Mouse (Mus musculus) neural tube, embryonic 14.5 days (tissue): ENCODE results near the gene Ost4. TPM values are rescaled to one million over a fixed set of nuclear protein-coding genes. Genes with fewer than 3 reads are reported as not detected.

Experiments used
- ATAC-seq: fragments of 200-750 bp; cut with Nextera tagmentation; 2 replicates; pipeline ENCODE4 v1.8.0; 2017; ENCODE audit warnings: low read depth, mild to moderate bottlenecking, moderate TSS enrichment, moderate library complexity
- H3K27ac ChIP-seq: fragments of 300-500 bp; sonication (generic); 2 replicates; pipeline ENCODE4 v1.5.1; 2014; ENCODE audit warnings: low read depth, mild to moderate bottlenecking, control low read depth, low read length, moderate library complexity, mixed read lengths
- H3K27me3 ChIP-seq: fragments of 300-500 bp; sonication (generic); 2 replicates; pipeline ENCODE4 v1.6.1; 2014; ENCODE audit warnings: low read length; ENCODE audit not compliant: control insufficient read depth, insufficient read depth
- H3K36me3 ChIP-seq: fragments of 300-500 bp; sonication (generic); 2 replicates; pipeline ENCODE4 v1.6.1; 2014; ENCODE audit warnings: low read length, mixed read lengths; ENCODE audit not compliant: control insufficient read depth, insufficient read depth
- H3K4me1 ChIP-seq: fragments of 300-500 bp; sonication (generic); 2 replicates; pipeline ENCODE4 v1.6.1; 2014; ENCODE audit warnings: low read length; ENCODE audit not compliant: control insufficient read depth, insufficient read depth
- H3K4me2 ChIP-seq: fragments of 300-500 bp; sonication (generic); 2 replicates; pipeline ENCODE4 v1.6.1; 2014; ENCODE audit warnings: mild to moderate bottlenecking, low read depth, low read length, control low read depth
- H3K4me3 ChIP-seq: fragments of 300-500 bp; sonication (generic); 2 replicates; pipeline ENCODE4 v1.5.1; 2014; ENCODE audit warnings: low read depth, low read length, control low read depth, mixed read lengths
- H3K9ac ChIP-seq: fragments of 300-500 bp; sonication (generic); replicated peaks from 2 replicates; pipeline ENCODE4 v1.6.1; 2014; ENCODE audit warnings: low read depth, mild to moderate bottlenecking, control low read depth, low read length, mixed read lengths
- H3K9me3 ChIP-seq: fragments of 300-500 bp; sonication (generic); 2 replicates; pipeline ENCODE4 v1.6.1; 2016; ENCODE audit warnings: low read length; ENCODE audit not compliant: control insufficient read depth
- WGBS: fragments of 180-500 bp; shearing (Covaris S2); extraction: QIAGEN DNeasy Blood & Tissue Kit; methylation state at CpG from one replicate; pipeline ENCODE4 v1.1.7; 2014; 5-methylcytosine and 5-hydroxymethylcytosine counted together
- polyA plus RNA-seq: library from polyadenylated mRNA; unstranded; fragments of >200 nt; fragmentation: Nextera tagmentation; extraction: Ambion mirVana; gene quantifications from 2 replicates; pipeline ENCODE4 v1.2.1, GENCODE M21; 2014

Ost4 gene
- polyA plus RNA-seq, 1 experiment from 2014 or later: 234 TPM

DNA sequence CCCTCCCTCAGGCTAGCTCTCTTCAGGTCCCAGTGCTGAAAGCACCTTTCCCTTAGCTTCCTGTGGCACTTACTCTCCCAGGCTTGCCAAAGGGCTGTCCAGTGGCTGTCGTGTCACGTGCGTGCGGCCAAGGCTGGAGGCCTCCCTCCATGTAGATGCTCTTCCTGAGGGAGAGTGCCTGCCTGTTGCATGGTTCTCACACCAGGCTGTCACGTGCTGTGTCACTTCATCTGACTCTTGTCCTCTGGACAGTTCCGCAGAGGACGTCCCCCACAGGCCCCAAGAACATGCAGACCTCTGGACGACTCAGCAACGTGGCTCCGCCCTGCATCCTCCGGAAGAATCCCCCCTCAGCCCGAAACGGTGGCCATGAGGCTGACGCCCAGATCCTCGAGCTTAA is 43.3 kb downstream of the Ost4 start:
- WGBS: 52% methylated on average over 15 of the region's 15 CpGs
- H3K27me3 ChIP-seq: no peaks in the 10 kb centered on the region
- no peak overlapping the region for H3K27ac ChIP-seq
- H3K4me2 ChIP-seq: no peak overlapping the region
- no peak overlapping the region for H3K4me3 ChIP-seq
- H3K4me1 ChIP-seq: no peaks in the 10 kb centered on the region
- peaks cover 18% of the 10 kb centered on the region for H3K36me3 ChIP-seq
- no peak for ATAC-seq
- H3K9ac ChIP-seq: no peak overlapping the region
- H3K9me3 ChIP-seq: no peaks in the 10 kb centered on the region

DNA sequence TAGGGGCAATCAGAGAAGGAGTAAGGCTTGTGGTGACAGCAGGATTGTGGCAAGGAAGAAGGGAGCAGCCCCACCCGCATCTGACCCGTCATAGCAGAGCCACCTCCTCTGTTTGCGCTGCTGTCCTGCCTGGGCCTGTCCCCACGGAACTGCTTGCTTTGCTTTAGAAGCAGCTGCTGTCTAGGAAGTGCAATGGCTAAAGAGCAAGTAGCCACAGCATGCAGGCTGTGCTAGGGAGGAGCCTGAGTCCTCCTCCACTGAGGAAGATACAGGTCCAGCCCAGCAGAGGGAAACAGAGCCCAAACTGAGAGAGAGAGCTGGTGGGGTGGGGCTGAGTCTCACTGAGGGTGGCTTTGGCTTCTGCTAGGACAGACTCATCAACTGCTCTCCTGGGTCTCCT is 43.7 kb downstream of the Ost4 start:
- ATAC-seq: no peak
- Histone ChIP-seq H3K4me3 (no peak overlapping the region), H3K9ac (no peak overlapping the region), H3K4me2 (no peak overlapping the region), H3K4me1 (no peaks in the 10 kb centered on the region), H3K27me3 (no peaks in the 10 kb centered on the region), H3K36me3 (peaks cover 18% of the 10 kb centered on the region), H3K9me3 (no peaks in the 10 kb centered on the region), H3K27ac (no peak overlapping the region)
- 49% methylated on average over 4 of the region's 4 CpGs for WGBS

DNA sequence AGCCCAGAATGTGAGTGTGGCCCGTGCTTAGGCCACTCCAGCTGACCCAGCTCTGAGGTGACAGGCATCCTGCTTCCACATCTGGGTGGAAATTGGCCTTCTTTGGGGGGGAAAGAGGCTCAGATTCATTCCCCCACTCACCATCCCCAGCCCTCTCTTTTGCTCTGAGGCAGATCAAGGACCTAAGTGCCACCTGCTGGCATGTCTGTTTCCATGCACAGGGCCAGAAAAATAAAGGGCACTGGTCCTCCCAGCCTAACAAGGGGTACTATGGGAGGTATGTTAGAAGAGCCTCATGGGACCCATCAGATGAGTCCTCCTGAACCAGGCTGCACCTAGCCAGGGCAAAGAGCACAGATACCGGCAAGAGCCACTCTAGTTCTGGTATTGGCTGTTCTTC is 51.5 kb downstream of the Ost4 start:
- 86% methylated on average over 2 of the region's 2 CpGs for WGBS
- Histone ChIP-seq H3K36me3 (no peaks in the 10 kb centered on the region), H3K9ac (no peak overlapping the region), H3K27ac (no peak overlapping the region), H3K9me3 (no peaks in the 10 kb centered on the region), H3K27me3 (no peaks in the 10 kb centered on the region), H3K4me1 (no peaks in the 10 kb centered on the region), H3K4me2 (no peak overlapping the region), H3K4me3 (no peak overlapping the region)
- ATAC-seq: no peak

Other genes with a start within 250 kb of the Ost4 start
- 23.7 and 29.3 TPM in 2 replicates for gene Cenpa, start 241.0 kb downstream of the Ost4 start, polyA plus RNA-seq
- 178 and 203 TPM in 2 replicates for gene Dpysl5, start 196.2 kb downstream of the Ost4 start, polyA plus RNA-seq
- gene Mapre3, start 93.1 kb downstream of the Ost4 start, polyA plus RNA-seq: 129 and 140 TPM in 2 replicates
- 48.6 and 53.7 TPM in 2 replicates for gene Tmem214, start 39.8 kb downstream of the Ost4 start, polyA plus RNA-seq
- 27.7 and 29.2 TPM in 2 replicates for gene Agbl5, start 19.1 kb downstream of the Ost4 start, polyA plus RNA-seq
- 3.5 and 22.9 TPM in 2 replicates for gene Emilin1, start 5.6 kb upstream of the Ost4 start, polyA plus RNA-seq
- gene Khk, start 13.6 kb upstream of the Ost4 start, polyA plus RNA-seq: 8.3 and 10.4 TPM in 2 replicates
- gene Cgref1, start 37.8 kb upstream of the Ost4 start, polyA plus RNA-seq: 60.9 and 76.4 TPM in 2 replicates
- gene Preb, start 52.6 kb upstream of the Ost4 start, polyA plus RNA-seq: 72.4 and 80.0 TPM in 2 replicates
- not detected in 2 replicates for gene Tcf23, start 60.9 kb upstream of the Ost4 start, polyA plus RNA-seq
- gene Atraid, start 140.5 kb upstream of the Ost4 start, polyA plus RNA-seq: 186 and 189 TPM in 2 replicates
- gene Slc5a6, start 141.1 kb upstream of the Ost4 start, polyA plus RNA-seq: 15.1 and 15.6 TPM in 2 replicates
- 10.4 and 10.6 TPM in 2 replicates for gene Cad, start 147.0 kb upstream of the Ost4 start, polyA plus RNA-seq
- gene Dnajc5g, start 198.5 kb upstream of the Ost4 start, polyA plus RNA-seq: not detected in 2 replicates
- gene Slc30a3, start 200.4 kb upstream of the Ost4 start, polyA plus RNA-seq: 39.8 and 48.3 TPM in 2 replicates
- gene Trim54, start 208.9 kb upstream of the Ost4 start, polyA plus RNA-seq: not detected in 2 replicates
- not detected in 2 replicates for gene Ucn, start 231.0 kb upstream of the Ost4 start, polyA plus RNA-seq
- 58.3 and 58.4 TPM in 2 replicates for gene Mpv17, start 246.5 kb upstream of the Ost4 start, polyA plus RNA-seq